Mouse (Mus musculus) adrenal gland, adult 8-10 months (tissue): ENCODE measurements around the gene Nrxn3. TPM values are rescaled to one million over a fixed set of nuclear protein-coding genes. Genes with fewer than 3 reads are reported as not detected.

ENCODE experiments used
- DNase-seq: peaks from one replicate; pipeline ENCODE4 v3.0.0; 2022
- total RNA-seq, 4 experiments: library from RNA; stranded (reverse); gene quantifications; 2 replicates each; pipeline ENCODE4 v1.2.4; 2022

Nrxn3 gene
- total RNA-seq, 4 experiments from 2014 or later = 0.17 to 0.49 (median 0.32) TPM

DNA sequence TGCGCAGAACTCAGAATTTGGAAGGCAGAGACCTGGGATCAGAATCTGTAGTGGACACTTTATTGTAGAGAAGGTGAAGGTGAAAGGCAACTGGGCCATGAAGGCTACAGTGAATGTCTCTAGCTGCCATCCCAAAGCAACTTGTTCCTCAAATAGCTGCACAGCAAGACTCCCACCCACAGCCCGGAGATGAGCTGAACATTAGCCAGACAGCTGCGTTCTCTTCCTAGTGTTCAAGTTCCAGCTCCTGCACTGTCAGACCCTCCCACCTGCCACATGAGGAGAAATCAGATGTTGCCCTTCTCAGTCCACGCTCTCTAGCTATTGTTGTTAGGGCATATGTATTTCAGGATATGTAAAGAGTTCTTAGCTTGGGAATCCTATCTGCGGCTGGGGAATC, 94.2 kb downstream of the Nrxn3 start:
- no peak for DNase-seq

- DNase-seq = no peak
Observed at GRCm38 (mm10) chr12:88818622-88819334, 96.1 kb downstream of the Nrxn3 start.

DNA sequence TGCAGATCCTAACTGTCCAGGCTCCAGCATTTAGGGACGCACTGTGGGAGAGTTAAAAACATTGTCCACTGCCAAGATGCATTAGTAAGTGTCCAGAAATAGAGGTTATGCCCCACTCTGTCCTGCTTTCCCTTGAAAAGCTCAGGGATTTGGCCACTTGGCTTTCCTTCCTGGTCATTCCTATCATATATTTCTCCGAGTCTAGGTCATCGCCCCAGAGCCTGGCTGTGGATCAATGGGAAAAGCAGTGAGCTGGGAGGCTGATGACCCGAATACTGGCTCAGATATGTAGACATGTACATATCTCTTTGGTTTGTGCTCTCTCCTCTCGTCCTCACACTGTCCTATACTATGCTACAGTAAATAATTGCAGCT, 96.6 kb downstream of the Nrxn3 start:
- no peak for DNase-seq

DNA sequence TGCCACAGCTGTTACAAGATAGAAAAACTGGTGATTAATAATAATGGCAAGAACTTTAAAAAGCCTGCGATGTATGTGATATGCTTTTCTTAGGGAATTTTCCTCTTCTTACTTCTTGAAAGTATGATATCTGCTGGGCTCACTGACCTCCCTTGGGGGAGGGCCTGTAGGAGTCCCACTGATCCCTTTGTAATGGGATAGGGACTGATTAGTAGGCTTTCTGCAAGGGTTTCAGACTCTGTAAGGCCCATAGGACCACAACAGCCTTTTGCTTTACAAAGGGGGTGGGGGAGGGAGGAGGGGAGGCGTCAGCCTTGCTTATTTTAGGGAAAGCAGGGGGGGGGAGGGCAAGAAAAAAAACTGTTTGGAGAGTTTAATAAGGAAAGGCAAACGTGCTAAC, 97.5 kb downstream of the Nrxn3 start:
- no peak for DNase-seq

DNA sequence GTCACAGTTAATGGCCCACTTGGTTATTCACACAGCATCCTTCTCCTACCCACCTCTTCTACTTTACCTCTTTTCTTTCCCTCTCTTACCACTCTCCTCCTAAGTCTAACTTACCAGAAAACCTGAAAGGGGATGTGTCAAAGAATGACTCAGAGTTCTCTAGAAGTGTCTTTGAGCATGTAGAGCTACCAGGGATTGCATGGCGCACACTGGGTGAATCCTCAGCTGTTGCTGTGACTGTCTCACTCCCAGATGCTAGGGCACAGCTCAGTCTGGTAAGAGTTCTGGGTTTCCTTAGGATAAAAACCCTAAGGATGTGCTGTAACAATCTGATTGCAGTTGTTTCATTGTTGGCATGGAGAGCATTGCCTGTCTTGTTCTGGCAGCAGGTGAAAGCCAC, 108.2 kb downstream of the Nrxn3 start:
- DNase-seq = no peak

- DNase-seq = peak; percentile 15
Observed at GRCm38 (mm10) chr12:88835821-88836220, 113.1 kb downstream of the Nrxn3 start.

GRCm38 (mm10) chr12:88839724-88840123, 117.0 kb downstream of the Nrxn3 start:
- no peak for DNase-seq

DNA sequence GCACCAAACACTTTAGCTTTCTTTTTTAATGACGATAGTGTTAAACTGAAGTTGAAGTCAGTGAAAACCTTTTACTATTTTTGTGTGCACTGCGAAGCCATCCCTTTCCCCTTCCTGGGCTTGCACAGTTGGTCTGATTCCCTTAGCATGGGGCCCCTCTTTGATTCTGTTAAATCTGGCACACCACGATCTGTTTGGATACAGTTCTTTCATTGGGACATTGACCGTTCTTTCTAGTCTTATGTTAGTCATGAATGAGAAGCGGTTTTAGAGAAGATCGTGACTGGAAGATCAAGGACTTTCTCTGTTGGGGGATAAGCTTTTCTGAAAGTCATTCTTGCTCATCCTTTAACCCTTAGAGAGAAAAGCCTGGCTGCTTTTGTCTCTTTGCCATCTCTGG, 118.7 kb downstream of the Nrxn3 start:
- DNase-seq = no peak

DNA sequence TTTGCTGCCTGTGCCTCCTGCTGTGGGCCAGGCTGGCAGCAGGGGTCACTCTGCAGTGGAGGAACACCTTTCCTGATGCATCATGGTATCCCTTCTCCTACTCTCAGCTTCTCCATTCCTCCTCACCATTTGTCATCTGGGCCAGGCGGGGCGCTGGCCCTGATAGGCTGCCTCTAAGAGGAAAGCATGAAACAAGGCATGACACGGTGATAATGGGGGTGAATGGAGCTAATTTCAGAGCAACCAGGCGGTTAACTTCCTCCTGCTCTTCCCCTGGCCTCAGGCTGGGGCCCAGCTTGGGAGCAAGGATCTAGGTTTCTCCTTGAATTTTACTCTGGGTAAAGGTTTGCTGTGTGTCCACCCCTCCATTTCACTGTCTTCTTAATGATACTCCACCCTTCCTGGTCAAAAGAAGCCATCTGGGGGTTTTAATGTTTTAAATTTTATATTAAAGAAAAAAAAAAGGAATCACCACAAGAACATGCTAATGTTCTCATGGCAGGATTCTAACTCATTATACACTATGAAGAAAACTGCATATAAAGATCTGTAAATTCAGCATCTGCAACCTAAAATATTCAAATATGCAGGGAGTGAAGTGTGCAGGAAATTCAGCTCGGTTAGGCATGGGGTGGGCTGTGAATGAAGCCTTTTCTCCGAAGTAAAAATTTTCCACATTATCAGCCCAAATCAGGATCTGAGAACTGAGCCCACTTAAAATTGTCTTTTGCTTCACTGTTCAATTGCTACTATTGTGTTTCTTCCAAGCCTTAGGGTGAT, 127.9 kb downstream of the Nrxn3 start:
- DNase-seq = no peak

DNA sequence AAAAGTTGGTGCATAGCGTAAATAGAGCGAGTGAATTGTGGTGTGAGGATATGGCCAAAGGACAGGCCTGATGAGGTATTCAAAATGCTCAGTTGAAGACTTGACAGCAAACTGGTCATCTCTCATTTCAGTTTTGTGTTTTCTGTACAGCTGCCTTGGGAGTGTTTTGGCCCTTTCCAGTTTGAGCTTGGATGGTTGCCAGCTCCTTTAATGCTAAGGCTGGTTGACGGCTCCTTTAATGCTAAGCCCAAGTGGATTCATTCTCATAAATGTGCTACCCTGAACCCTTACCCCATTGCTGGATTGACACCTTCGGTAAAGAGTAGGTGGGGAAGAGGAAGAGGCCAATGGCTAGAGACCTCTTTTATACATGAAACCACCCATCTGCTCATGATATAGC, 131.4 kb downstream of the Nrxn3 start:
- DNase-seq = no peak

DNA sequence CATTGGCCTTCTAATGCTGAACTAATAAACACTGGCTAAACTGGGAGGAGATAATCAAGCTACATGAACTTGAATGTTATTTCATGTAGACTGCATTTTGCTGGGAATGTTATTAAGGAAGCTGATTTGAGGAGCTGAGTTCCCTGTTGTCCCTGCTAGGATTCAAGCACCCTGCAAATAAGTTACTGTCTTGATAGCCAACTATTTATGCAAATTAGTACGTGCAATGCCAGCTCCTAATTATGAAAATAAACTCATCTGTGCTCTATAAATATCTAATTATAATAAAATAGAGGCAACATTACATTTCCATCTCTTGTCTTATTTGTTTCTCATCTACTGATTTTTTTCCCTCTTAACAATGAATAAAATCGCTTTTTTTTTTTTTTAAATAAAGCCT, 135.0 kb downstream of the Nrxn3 start:
- DNase-seq = no peak

DNA sequence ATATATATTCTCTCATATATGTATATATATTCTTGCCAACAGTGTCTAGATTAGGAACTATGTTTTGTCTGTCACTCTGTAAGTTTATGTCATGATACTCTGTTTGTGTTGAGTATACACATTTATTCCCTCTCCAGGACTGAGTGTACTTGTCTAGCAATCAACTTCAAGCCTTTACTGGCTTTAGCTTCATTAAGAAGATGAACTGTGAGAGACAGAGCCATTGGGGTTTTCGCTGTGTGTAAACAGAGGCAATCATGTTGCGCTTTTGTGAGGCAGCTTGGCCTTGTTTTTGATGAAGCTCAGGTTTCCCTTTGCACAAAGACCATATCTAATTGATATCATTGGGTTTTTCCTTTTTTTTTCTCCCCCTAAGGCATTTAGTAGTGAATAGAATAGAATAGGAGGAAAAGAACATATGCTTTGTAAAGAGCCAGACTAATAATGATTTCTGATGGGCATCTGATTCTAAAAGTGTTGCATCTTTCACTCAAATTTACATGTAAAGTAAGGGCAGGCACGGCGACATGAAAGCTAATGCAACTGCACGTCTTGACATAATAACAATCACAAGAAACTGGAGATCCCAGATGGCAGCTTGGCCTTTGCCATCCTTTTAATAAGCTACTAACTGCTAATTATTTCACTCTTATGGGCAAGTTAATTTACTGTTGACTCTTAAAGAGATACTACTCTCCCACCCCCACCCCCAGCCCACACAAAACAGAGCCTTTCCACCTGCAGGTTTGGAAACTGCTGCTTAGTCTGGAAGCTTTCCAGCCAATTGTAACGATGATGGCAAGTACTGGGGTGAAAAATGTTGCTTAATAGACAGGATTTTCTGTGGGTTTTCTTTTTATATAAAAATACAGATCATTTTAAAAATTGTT, 137.0 kb downstream of the Nrxn3 start:
- no peak for DNase-seq

GRCm38 (mm10) chr12:88860397-88860796, 137.7 kb downstream of the Nrxn3 start:
- DNase-seq = no peak

GRCm38 (mm10) chr12:88863069-88863468, 140.4 kb downstream of the Nrxn3 start:
- DNase-seq = no peak

DNA sequence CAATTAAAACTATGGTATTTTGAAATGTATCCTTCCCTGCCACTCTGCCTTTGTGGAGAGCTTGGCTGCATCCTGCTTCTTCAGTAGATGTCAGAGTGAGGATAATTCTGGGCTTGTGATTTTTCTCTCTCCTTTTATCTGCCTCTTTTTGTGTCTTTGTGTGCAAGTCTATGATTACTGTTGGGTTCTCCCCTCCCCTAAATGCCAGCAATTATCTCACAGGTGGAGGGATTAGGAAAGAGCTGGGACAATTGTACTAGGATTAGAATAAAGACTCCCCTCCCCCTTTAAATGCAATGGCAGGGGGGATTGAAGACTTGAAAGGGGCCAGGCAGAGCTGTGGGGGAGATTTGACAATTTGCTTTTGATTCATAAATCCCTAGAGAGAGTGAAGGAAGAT, 145.6 kb downstream of the Nrxn3 start:
- no peak for DNase-seq

- DNase-seq = no peak
Observed at GRCm38 (mm10) chr12:88897331-88897730, 174.7 kb downstream of the Nrxn3 start.

DNA sequence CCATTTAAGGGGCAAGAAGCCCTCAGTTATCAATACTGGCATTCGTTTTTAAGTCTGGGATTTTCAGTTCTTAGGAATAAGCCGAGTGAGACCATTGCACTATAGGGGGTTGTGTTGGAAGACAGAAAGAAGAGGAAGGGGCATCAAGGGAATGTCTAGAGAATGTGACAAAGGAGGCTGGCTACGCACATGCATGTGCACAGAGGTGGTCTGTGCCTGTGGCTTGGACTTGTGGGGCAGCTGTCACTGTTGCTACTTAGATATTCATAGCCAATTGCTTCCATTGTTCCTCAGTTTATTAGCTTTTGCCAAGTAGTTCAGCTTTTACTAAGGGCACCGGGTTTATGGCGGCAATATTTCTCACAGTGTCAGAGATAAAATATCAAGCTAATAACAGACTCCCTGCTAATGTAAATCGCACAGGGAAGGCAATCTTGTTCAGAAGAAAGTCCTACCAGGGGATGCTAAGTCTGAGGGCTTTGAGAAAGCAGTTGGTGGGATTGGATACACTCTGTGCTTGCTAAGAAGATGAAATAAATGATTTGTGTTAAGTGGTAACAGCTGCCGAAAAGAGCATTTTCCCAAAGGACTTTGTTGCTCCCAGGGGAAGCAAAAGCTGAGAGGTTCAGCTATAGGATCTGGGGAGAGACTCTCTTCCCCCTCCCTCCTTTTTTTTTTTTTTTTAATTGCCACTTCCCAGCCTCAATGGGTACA, 177.5 kb downstream of the Nrxn3 start:
- no peak for DNase-seq

DNA sequence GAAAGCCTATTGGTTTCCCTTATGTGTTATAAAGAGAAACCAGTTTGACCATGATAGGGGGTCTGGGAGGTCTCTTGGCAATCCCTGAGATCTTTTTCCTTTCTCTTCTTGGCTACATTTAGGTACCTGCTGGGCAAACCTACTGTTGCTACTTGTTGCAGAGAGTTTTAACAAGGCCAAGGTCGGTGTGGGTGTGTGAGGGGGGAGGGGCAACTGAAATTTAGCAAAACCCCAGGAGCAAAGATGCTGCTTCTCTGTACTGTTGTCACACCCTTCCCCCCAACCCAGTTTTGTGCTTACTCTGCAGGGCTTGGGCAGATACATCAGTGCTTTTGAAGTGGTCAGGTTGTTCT, 178.0 kb downstream of the Nrxn3 start:
- no peak for DNase-seq

DNA sequence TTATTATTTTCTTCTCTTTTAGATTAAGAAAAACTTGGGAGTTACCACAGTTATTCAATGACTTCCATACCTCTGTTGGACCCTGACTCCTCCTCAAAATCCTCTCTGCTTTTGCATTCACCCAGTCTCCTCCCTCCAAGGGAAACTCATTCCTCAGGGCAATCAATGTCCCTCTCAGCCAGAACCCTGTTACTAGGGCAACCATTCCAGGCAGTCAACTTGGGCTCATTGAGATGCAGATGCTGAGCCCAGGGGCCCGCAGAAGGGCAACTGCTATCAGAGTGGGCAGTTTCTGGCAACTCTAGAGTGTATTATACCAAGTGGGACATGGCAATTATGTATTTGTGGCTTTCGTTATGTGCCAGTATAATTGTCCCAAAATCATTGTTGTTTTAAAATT, 188.1 kb downstream of the Nrxn3 start:
- no peak for DNase-seq

GRCm38 (mm10) chr12:88916752-88917151, 194.1 kb downstream of the Nrxn3 start:
- no peak for DNase-seq

GRCm38 (mm10) chr12:88924896-88925295, 202.2 kb downstream of the Nrxn3 start:
- no peak for DNase-seq

DNA sequence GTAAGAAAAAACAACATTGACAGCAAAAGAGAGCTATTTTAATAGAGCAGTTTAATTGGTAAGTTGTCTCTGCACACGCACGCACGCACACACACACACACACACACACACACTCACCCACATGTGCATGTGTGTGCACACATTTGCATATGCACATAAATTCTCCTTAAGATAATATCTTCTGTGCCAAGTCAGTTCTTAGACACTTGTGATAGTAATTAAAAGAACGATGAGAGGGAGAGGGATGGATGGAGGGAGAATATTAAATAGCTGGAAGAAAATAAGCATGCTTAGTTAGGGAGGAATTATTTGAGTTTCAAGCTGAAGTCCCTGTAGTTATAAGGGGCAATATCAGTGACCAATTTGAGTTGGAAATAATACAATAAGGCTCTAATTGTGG, 203.6 kb downstream of the Nrxn3 start:
- no peak for DNase-seq

DNA sequence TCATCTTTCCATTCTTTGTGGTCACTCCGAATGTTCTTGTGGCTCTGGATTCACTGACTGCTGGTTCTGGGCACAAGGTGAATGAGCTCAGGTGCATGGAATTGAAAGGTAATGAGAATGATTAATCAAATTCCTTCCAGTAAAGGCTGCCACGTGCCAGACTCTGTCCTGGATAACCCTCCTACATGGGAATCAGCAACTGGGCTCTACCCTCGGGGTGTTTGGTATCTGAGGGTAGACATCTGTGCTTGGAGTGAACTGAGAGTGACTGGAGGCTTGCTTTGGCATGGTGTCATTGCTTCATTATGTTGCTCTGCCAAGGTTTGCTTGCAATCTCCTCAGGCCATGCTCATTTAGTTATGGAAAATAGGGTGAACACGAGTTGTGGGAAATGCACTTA, 209.0 kb downstream of the Nrxn3 start:
- DNase-seq = no peak
